Mouse (Mus musculus) neutrophil, adult 5-6 weeks (primary cell): ENCODE measurements around the gene Slc25a13. TPM values are rescaled to one million over a fixed set of nuclear protein-coding genes. Genes with fewer than 3 reads are reported as not detected.
"Not testable (repeated sequence)": the region's sequence is repeated elsewhere in the genome, so short reads cannot be mapped to it uniquely, and the experiment has no call there.

ENCODE experiments used
- ATAC-seq: fragments of 151-379, 151-347 bp; 2 replicates; pipeline ENCODE4 v1.8.0; 2017; ENCODE audit warnings: mild to moderate bottlenecking, moderate TSS enrichment; ENCODE audit not compliant: insufficient number of reproducible peaks, poor library complexity, low FRiP score, severe bottlenecking; ENCODE audit errors: extremely low read depth
- total RNA-seq: library from RNA; stranded (forward); fragments of 200-1000 nt; gene quantifications from 2 replicates; pipeline ENCODE4 v1.2.3, GENCODE M21; 2017

The Slc25a13 gene
- total RNA-seq, 1 experiment from 2014 or later, result 1.6 TPM

DNA sequence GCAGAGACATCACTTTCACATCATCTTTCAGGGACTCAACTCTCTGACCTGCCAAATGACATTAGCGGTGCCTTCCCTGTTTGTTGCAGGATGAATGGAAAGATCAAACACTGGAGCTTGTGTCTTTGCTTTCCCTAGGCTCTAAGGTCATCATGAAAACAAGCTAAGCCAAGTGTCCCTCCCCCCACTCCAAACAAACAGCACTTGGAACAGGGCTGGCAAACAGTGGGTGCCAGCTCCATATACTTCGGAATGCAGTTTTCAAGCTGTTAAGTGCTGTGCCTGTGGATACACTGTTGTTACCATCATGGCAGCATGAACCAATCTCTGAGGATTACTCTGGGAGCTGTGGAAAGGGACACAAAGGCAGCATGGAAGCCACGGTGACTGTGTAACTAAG is 9.1 kb downstream of the Slc25a13 start:
- no peak for ATAC-seq

DNA sequence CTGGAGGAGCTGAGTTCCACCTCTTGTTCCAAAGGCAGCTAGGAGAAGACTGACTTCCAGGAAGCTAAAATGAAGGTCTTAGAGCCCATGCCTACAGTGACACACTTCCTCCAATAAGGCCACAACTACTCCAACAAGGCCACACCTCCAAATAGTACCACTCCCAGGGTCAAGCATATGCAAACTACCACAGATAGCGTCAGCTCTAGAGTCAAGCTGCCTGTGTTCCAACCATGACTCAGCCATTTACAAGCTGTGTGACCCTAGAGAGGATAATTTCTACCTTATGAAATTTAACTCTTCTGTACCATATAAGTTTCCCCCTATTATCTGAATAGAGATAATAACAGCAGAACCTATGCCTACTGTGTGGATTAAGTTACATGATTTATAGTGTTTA is 9.6 kb downstream of the Slc25a13 start:
- no peak for ATAC-seq

DNA sequence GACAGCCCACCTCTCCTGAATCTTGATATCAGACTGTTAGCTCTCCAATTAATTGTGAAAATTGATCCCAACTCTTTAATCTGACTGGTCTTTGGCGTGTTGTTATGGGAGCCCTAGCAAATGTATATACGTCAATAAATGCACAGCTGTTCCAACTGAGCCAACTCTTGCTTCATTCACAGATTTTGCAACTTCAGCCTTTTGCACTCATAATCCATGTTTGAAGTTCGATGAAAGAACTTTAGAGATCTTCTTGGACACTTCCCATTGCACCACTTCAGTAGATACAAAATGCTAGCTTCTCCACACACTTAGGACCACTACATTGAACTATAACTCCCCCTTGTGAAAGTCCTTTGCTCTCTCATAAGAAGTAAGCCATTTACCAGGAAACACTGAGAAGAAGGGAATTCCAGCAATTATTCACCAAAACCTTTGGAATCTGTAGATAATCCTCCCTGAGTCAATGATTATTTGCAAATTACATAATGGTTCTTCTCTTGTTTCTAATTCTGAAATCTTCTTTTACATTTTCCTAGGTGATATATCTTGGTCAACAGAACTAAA is 11.3 kb downstream of the Slc25a13 start:
- no peak for ATAC-seq

DNA sequence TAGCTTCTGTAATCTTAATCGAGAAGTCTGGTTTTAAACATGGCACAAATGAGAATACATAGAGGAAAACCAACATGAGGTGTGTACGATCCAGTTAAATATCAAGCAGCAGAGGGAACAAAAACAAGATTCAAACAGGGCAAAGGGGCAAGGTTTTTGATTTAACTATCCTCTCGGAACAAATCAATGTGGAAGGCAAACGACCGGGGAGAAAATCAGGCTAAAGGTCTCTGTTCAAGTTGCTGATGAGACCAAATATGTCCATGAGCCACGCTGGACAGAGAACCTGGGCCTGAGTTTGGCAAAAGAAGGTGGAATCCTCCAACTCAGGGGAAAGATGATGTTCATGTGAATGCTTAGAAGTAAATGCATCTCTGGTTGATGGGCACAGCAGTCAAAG is 14.5 kb downstream of the Slc25a13 start:
- no peak for ATAC-seq

DNA sequence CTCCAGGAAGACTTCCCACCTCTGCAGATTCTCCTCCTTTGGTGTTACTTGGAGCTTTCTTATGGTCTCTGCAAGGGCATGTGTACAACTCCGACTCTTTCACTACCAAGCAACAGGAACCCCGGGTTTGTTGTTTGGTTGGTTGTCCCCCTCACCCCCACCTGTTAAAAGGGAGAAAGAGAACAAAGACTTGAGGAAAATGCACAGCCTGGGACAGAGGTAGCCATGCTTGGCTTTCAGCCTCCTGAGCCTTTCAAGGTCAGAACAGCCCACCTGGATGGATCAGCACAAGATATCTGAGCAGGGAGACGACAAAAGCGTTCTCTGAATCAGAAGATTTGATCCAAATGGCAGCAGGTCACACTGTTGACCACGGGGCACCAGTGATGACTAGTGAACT is 15.0 kb downstream of the Slc25a13 start:
- ATAC-seq, result no peak

DNA sequence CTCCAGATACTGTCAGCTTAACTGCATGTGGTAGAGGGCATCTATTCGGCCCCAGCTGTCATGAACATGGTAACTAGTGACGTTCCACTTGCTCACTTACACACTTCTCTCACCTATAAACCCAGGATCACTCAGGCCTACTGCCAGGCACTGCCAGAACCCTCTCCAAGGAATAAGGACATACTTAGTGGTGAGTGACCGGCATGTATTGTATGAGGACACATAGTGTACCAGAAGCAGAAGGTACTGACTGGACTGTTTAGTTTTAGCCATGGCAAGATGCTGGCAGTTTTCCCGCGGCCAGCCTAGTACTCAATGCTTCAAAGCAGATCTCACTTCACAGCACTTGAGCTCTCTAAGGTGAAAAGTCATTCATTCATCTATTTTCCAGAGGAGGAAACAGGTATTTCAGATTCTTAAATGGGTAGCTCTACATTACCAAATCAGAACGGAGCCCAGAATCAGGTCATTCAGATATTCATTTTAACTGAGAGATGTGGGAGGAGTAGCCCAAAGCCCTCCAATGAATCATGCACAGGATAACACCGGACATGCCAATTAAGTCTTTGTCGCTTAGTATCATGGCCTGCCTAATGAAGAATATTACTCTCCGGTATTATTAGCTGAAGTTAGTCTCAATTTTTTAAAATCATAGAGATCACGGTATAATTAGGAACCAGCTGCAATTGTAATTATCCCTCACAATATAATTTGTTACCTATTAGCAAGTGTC is 17.7 kb downstream of the Slc25a13 start:
- no peak for ATAC-seq

DNA sequence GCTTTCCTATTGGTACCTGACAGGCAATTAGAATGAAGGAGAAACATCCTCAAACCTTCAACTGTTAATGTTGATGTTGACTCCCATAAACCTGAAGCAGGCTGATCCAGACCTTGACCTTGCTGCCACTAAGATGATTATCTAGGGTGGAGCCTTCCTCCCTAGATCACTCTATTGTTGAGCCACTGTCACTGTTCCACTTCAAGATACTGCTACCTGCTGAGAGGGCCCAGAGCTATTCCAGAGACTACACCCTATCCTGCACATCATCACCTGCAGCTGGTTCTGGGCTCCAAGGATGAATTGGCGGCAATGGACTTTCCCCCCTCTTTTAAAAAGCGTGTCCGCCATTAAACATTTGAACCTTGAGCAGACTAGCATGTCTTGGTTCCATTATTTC is 18.9 kb downstream of the Slc25a13 start:
- ATAC-seq, result not testable (repeated sequence)

DNA sequence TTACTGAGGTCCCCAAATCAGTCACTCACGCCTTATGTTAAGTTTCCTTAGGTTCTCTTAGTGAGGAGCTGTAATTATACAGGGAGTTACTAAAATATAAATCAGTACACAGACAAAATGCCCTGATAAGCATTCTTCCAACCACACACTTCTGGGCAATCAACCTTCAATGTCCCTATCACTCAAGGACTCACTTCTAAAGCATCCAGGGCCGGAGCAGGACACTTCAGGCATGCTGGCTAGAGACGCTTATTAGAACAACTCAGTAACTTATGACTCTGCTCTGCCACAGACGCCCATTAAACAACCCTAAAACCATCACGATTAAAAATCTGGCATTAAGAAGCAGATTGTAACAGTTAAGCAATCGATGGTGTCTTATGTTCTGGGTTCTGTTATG is 19.6 kb downstream of the Slc25a13 start:
- no peak for ATAC-seq

DNA sequence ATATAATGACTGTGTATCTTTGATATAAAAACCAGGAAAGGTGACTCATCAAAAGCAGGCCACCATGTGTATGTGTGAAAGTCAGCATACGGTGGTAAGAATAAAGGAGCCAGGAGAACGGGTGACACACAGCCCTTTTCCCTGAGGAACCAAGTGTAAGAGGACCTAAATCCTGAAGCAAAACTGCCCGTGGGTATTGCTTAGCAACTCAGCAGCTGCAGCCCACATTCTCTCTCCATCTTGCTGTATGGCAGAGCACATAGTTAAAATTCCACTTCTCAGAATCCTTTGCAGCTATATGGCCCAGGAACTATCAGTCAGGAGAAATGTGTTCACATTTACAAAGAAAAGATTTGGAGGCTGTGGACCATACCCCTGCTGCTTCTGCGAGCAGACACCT is 20.4 kb downstream of the Slc25a13 start:
- ATAC-seq, result no peak

DNA sequence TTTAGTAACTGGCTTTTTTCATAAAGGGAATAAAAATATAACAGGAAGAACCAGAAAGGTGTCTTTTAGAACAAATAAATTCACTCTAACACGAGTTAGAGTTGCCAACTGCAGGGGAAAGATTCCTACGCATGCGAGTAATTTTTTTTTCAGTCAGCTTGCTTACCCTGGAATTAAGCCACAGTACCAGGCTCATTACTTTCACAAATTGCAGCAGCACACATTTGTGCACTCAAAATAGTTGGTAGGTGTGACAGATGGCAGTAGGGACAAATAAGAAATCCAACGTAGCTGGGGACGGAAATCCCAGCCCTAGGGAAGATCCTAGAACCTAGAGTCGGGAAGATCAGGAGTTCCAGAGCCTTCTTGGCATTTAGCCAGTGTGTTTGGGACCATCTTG is 22.1 kb downstream of the Slc25a13 start:
- ATAC-seq, result no peak

DNA sequence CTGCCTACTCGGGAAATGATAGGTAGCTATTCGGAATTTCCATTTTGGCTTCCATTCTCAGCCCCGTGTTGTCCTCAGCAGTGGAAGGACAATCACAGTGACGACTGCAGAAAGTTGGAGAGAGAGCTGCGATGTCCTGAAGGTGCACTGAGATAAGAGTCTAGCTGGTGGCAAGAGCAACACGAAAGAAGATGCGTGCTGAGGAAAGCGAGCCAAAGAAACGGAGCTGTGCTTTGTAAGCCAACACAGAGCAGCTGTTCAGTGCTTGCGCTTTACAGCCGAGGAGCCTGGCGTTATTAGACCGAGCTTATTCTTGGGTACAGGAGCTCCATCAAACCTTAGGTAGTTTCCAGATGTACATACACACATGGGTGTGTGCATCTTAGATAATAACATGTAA is 23.1 kb downstream of the Slc25a13 start:
- no peak for ATAC-seq

DNA sequence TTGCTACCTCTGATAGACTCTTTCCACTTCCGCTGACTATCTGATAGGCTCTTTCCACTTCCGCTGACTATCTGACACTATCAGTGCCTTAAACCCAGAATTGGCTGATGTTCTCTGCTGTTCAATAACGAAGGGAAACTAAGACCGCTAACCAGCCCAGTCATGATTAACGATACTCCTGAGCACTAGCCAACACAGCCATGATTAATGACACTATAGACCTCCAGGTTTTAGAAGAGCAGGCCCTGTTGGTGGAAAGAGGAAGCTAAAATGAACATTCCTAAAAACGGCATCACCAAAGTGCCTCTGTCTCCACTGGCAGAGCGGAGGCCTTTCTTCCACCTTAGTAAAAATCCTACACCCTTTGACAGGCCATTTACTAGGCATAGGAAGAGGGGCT is 24.6 kb downstream of the Slc25a13 start:
- no peak for ATAC-seq

DNA sequence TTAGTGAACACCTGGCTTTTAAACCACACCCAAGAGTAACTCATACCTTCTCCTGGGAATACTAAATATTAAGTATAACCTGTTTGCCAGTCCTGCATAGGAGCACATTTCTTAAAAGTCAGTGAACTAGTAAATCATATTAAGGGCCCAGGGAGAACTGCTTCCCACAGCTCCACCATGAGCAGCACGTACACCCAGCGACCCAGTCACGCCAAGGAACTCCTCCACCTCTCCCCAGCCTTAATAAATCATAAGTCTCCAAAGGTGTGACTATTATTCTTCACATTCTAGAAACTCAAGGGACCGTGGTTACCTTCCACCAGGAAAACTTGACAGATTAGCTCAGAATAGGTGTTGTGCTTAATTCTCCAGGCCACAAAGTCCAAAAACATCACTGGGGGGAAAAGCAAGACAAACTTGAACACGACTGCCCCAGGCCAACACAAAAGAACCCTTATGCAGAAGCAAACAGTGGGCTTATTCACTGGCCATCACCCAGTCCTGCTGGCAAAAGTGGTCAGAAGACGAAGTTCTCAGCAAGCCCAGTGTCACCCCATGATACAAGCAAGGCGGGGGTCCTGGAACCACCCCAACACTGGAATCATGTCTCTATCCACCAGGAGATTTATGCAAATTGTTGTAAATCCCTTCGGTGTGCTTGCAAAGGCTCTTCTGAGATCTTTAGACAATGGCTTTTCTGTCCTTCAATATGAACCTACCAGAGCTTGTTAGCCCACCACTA is 25.2 kb downstream of the Slc25a13 start:
- ATAC-seq, result no peak

DNA sequence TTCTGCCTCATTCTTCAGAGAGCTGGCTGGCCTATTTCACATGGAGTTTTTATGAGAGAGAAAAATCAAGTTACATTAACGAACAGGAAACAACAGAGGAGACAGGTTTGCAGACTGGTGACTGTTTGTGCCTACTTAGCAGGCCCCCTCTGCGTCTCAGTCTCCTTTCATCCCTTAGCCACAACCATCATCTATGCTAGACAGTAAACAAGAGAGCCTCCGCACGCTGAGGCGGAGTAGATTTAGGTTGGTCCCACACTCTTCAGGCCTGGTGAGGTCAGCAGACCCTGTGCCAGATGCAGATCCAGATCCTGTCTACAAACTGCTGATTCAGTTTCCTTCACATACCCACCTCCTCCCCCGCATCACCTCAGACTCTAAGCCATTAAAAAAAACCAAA is 28.0 kb downstream of the Slc25a13 start:
- no peak for ATAC-seq

DNA sequence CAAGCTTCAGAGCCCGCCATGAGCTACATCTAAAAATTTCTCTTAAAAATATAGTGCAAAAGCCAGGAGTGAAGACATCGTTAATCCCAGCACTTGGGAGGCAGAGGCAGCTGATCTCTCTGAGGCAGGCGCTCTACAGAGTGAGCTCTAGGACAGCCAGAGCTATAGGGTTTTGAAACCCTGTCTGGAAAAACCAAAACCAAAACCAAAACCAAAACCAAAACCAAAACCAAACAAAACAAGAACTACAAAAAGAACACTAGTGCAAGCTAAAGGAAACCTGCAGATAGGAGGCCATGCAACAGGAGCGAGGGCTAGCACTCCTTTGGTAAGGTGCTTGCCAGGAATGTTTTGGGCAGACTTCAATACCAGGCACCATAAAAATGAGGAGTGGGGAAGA is 30.5 kb downstream of the Slc25a13 start:
- ATAC-seq, result no peak

DNA sequence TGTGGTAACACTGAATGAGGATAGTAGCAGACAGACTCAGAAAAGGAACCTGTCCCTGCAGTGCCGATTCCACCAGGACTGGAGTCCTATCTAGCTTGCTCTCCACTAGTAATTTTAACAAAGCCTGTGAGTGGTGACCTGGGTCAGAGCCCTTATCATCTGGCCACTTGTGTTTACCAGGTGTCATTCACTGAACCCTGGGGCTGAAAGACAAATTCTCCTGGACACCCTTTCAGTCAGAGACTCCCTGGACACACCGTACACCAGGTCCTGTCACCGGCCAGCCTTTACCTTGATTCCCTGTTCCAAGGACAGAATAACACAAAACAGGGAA is 31.3 kb downstream of the Slc25a13 start:
- ATAC-seq, result no peak

DNA sequence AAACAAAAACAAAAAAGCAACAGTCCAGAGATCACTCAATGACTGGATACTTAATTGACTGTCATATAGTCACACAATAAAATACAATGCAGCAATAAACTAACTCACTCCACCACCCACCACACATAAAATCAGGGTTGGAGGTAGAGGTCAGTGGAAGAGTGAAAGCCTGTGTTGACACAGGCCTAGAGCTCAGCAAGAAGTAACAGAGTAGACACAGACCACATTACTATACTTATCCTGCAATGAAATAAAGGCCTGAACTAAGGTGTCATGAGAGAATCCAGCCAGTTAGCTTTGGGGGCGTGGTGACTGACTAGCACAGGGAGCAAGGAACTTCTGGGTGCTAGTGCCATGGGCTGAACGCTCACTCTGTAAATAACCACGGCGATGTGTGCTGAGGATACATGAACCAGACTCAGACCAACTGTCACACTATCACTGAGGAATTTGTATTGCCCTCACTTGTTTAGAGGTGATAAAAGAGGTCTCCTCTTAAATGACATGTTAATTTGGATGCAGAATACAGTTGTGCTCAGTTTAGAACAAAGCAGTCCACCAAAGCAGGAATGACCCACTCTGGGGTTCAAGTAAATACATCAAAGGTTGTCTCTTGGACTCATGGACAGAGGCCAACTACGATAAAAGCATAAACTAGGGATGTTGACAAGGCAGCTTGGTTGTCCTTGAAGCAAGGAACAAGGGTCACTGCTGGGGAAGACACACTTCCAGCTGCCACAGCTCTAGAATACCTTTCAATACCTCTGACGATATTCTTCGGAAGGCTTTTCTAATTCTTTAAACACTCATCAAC is 31.8 kb downstream of the Slc25a13 start:
- ATAC-seq, result no peak

DNA sequence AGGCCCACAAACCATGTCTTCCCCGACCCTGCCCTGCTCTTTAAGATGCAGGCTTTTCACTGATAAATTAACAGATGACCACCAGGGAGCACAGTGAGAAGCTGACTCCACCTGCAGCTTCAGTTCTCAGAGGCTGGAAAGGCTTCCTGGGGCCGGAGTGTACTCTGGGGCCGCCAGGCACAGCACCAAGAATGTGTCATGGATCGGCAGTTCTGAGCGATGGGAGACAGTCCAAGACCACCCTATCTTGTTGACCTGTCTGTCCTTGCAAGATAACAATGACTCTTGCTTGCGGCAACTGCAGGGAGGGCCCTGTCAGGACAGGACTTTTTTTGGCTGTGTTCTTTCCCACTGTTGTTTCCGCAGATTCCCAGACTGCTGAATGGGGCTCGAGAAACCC is 33.4 kb downstream of the Slc25a13 start:
- ATAC-seq, result no peak

DNA sequence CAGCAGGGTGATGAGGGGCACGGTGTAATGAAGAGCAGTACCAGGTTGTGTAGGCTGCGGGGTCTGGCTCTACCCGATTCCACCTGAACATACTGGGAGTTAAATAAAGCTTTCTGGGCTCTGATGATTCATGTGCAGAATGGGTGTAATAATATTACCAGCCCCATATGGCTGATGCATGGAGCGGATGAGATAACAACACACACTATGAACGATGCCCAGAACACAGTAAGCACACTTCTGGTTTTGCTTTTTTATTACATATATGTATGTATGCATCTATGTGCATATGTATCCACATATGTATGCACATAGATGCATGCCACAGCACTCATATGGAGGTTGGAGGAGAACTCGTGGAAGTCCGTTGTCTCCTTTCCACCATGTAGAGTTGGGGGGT is 34.8 kb downstream of the Slc25a13 start:
- ATAC-seq, result no peak

DNA sequence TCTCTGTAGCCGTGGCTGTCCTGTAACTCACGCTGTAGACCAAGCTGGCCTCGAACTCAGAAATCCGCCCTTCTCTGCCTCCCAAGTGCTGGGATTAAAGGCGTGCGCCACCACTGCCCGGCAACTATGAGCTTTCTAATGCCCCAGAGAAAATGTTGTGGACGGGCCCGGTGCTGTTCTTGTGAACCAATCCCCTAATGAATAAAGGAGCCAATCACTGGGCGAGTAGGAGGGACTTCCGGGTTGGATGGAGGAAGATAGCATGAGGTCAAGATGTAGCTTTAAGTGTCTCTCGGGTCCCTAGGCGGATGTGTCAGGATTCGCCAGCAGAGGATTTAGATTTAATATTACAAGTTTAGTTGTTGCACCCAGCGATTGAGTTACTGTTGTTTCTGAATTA is 38.6 kb downstream of the Slc25a13 start:
- ATAC-seq, result not testable (repeated sequence)
